Mouse (Mus musculus) gastrocnemius, postnatal 25 days (tissue): Measurements from ENCODE around the gene Sfrp2. TPM values are rescaled to one million over a fixed set of nuclear protein-coding genes. Genes with fewer than 3 reads are reported as not detected.

ENCODE experiments used
- total RNA-seq, 2 experiments: library from RNA; stranded (reverse); gene quantifications; 1 replicate in 1 of 2; 2 replicates in 1 of 2; pipeline ENCODE4 v1.2.3; 2021

Sfrp2 gene
- total RNA-seq, 2 experiments from 2014 or later = 4.0 to 22.4 TPM

Other genes starting within 250 kb of the Sfrp2 start
- gene Tlr2, start 75.4 kb downstream of the Sfrp2 start, total RNA-seq = under 1 TPM; 0.61 to 0.64 TPM